Mouse (Mus musculus) intestine, postnatal 0 days (tissue): Measurements from ENCODE around the gene Chmp2a. TPM values are rescaled to one million over a fixed set of nuclear protein-coding genes. Genes with fewer than 3 reads are reported as not detected.
A peak's percentile ranks its signal among the peaks of the same experiment; 100 is the strongest.

Experiments used
- ATAC-seq: fragments of 200-750 bp; cut with Nextera tagmentation; 2 replicates; pipeline ENCODE4 v1.8.0; 2017; ENCODE audit warnings: mild to moderate bottlenecking, moderate TSS enrichment, moderate library complexity
- H3K27ac ChIP-seq: fragments of 300-500 bp; sonication (generic); 2 replicates; pipeline ENCODE4 v1.5.1; 2014; ENCODE audit warnings: mild to moderate bottlenecking, low read depth, low read length, moderate library complexity
- H3K27me3 ChIP-seq: fragments of 300-500 bp; sonication (generic); replicated peaks from 2 replicates; pipeline ENCODE4 v1.6.1; 2014; ENCODE audit warnings: low read length, mixed read lengths; ENCODE audit not compliant: control insufficient read depth, insufficient read depth
- H3K36me3 ChIP-seq: fragments of 300-500 bp; sonication (generic); 2 replicates; pipeline ENCODE4 v1.6.1; 2014; ENCODE audit warnings: mild to moderate bottlenecking, moderate library complexity; ENCODE audit not compliant: control insufficient read depth, insufficient read depth
- H3K4me1 ChIP-seq: fragments of 300-500 bp; sonication (generic); replicated peaks from 2 replicates; pipeline ENCODE4 v1.6.1; 2014; ENCODE audit warnings: antibody characterized with exemption, low read length, mixed read lengths; ENCODE audit not compliant: control insufficient read depth, insufficient read depth
- H3K4me2 ChIP-seq: fragments of 300-500 bp; sonication (generic); replicated peaks from 2 replicates; pipeline ENCODE4 v1.6.1; 2014; ENCODE audit warnings: low read depth, mild to moderate bottlenecking, moderate library complexity
- H3K4me3 ChIP-seq: fragments of 300-500 bp; sonication (generic); 2 replicates; pipeline ENCODE4 v1.5.1; 2014; ENCODE audit warnings: low read depth, low read length
- H3K9ac ChIP-seq: fragments of 300-500 bp; sonication (generic); 2 replicates; pipeline ENCODE4 v1.6.1; 2014; ENCODE audit warnings: mild to moderate bottlenecking, low read depth, low read length
- H3K9me3 ChIP-seq: fragments of 300-500 bp; sonication (generic); 2 replicates; pipeline ENCODE4 v1.6.1; 2016; ENCODE audit warnings: mixed run types; ENCODE audit not compliant: control insufficient read depth
- CTCF ChIP-seq: sonication (generic); IDR thresholded peaks from 2 replicates; pipeline ENCODE4 v1.5.1; 2016; ENCODE audit warnings: low read depth, mild to moderate bottlenecking, control low read depth, antibody characterized with exemption, moderate library complexity
- WGBS: fragments of 180-500 bp; shearing (Covaris S2); extraction: QIAGEN DNeasy Blood & Tissue Kit; methylation state at CpG from one replicate; pipeline ENCODE4 v1.1.7; 2014; 5-methylcytosine and 5-hydroxymethylcytosine counted together
- polyA plus RNA-seq: library from polyadenylated mRNA; unstranded; fragments of >200 nt; fragmentation: Nextera tagmentation; extraction: Ambion mirVana; gene quantifications from 2 replicates; pipeline ENCODE4 v1.2.1, GENCODE M21; 2015

The Chmp2a gene
- polyA plus RNA-seq, 1 experiment from 2014 or later, result 329 TPM

DNA sequence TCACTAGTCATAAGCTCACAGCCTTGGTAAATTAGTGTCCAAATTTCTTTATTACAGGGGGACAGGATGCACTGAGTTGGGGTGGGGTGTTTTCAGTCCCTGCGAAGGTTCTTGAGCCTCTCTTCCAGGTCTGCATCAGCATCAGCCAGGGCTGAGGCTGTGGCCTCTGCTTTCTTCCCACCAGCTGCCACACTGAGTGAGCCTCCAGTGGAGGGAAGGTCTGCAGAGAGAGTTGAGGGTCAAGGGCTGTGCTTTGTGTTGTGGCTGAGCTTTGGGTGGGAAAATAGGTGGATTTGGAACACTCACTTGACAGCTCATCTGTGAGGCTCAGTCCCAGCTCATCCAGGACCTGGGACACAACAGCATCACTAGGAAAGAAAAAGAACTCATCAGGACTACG, 2.6 kb downstream of the Chmp2a start:
- no peak overlapping the region for H3K9ac ChIP-seq
- no peaks in the 10 kb centered on the region for H3K9me3 ChIP-seq
- H3K4me2 ChIP-seq, result no peak overlapping the region
- 78% methylated on average over 2 of the region's 2 CpGs for WGBS
- no peaks in the 10 kb centered on the region for H3K27me3 ChIP-seq
- no peak overlapping the region for H3K27ac ChIP-seq
- ATAC-seq, result no peak
- no peak for TF ChIP-seq CTCF
- H3K4me1 ChIP-seq, result 0 out of 2 replicates have a peak, but pooled peaks cover 4% of the 10 kb centered on the region
- peaks cover 67% of the 10 kb centered on the region for H3K36me3 ChIP-seq
- H3K4me3 ChIP-seq, result no peak overlapping the region

DNA sequence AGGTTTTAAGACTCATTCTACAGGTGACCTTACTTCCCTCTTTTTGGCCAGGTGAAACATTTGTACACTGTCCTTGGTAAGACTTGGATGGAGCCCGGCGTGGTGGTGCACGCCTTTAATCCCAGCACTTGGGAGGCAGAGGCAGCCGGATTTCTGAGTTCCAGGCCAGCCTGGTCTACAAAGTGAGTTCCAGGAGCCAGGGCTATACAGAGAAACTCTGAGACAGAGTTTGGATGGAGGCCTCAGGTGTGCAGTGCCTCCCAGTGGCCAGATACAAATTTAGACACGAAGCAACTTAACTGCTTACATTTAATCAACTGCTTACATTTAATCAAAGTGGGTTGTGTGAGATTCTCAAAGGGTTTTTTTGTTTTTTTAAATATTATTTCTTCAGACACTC, 3.5 kb downstream of the Chmp2a start:
- ATAC-seq, result no peak
- 0 out of 2 replicates have a peak, but pooled peaks cover 4% of the 10 kb centered on the region for H3K4me1 ChIP-seq
- no peak overlapping the region for H3K4me2 ChIP-seq
- H3K9ac ChIP-seq, result no peak overlapping the region
- no peaks in the 10 kb centered on the region for H3K9me3 ChIP-seq
- H3K4me3 ChIP-seq, result no peak overlapping the region
- peaks cover 67% of the 10 kb centered on the region for H3K36me3 ChIP-seq
- H3K27ac ChIP-seq, result no peak overlapping the region
- 59% methylated on average over 5 of the region's 5 CpGs for WGBS
- no peaks in the 10 kb centered on the region for H3K27me3 ChIP-seq
- peak; percentile 66 for TF ChIP-seq CTCF

DNA sequence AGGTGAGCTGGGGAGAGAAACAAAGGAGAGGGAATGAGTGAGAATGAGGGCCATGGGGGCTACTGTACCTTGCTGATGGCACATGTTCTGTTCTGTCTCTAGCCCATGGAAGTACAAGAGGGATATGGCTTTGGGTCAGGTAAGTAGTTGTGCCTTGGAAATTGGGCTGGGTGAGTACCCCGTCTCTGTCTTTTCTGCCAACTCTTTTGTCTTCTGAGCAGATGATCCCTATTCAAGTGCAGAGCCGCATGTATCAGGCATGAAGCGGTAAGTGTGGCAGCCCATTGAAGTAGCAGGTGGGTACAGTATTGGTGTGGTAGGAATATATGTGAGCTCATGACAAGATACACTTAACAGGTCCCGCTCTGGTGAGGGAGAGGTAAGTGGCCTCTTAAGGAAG, 5.6 kb downstream of the Chmp2a start:
- no peak overlapping the region for H3K9ac ChIP-seq
- H3K9me3 ChIP-seq, result no peaks in the 10 kb centered on the region
- H3K27me3 ChIP-seq, result no peaks in the 10 kb centered on the region
- H3K27ac ChIP-seq, result peak overlapping the region; percentile 28; the same call in 1 of the 2 replicates
- ATAC-seq, result no peak
- H3K4me3 ChIP-seq, result no peak overlapping the region
- peaks cover 61% of the 10 kb centered on the region for H3K36me3 ChIP-seq
- TF ChIP-seq CTCF, result no peak
- no peak overlapping the region for H3K4me2 ChIP-seq
- 95% methylated on average over 4 of the region's 4 CpGs for WGBS
- H3K4me1 ChIP-seq, result no peaks in the 10 kb centered on the region

DNA sequence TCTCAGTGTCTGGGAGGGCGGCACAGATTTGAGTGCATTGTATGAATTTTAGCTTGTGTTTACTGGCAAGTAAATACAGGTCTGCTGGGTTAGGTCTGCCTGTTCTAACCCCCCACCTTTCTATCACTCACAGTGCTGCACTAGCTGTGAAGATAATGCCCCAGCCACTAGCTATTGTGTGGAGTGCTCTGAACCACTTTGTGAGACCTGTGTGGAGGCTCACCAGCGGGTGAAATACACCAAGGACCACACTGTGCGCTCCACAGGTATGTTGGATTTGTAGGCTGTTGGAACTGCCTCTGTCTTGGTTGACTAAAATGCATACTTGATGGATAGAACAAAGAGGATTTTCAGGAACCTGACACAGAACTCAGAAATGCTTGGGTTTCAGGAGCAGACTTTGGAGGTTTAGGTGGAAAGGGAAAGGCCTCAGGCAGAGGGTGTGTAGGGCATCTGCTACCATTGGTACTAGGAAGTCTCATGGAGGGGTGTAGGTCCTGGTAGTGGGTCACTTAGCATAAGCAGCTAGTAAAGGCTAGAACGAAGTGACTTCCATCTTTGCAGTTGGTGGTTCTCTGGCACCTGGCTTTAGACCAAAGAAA, 9.0 kb downstream of the Chmp2a start:
- no peak overlapping the region for H3K27ac ChIP-seq
- no peaks in the 10 kb centered on the region for H3K27me3 ChIP-seq
- no peaks in the 10 kb centered on the region for H3K4me1 ChIP-seq
- H3K9ac ChIP-seq, result peak overlapping the region; percentile 83; the same call in 1 of the 2 replicates
- H3K4me3 ChIP-seq, result peak overlapping the region; percentile 73
- 16% methylated on average over 4 of the region's 4 CpGs for WGBS
- peak overlapping the region; percentile 82 for H3K4me2 ChIP-seq
- peaks cover 39% of the 10 kb centered on the region for H3K36me3 ChIP-seq
- no peak for ATAC-seq
- H3K9me3 ChIP-seq, result no peaks in the 10 kb centered on the region
- TF ChIP-seq CTCF, result no peak

DNA sequence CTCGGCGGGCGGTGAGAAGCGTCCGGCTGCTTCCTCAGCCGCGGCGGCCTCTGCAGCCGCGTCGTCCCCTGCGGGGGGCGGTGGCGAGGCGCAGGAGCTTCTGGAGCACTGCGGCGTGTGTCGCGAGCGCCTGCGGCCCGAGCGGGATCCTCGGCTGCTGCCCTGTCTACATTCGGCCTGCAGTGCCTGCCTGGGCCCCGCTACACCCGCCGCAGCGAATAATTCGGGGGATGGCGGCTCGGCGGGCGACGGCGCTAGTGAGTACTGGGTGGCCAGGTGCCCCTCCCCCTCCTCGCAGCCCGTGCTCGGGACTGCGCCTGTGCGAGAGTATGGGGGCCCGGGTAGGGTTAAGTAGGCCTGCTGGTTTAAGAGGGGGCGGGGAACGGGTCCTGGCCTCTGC, 9.8 kb downstream of the Chmp2a start:
- H3K4me2 ChIP-seq, result peak overlapping the region; percentile 82
- under 1% methylated on average over 27 of the region's 44 CpGs for WGBS
- H3K27me3 ChIP-seq, result no peaks in the 10 kb centered on the region
- peaks cover 31% of the 10 kb centered on the region for H3K36me3 ChIP-seq
- no peaks in the 10 kb centered on the region for H3K9me3 ChIP-seq
- no peaks in the 10 kb centered on the region for H3K4me1 ChIP-seq
- peak; percentile 63 for TF ChIP-seq CTCF
- H3K4me3 ChIP-seq, result peak overlapping the region; percentile 73
- peak overlapping the region; percentile 83 for H3K9ac ChIP-seq
- peak; percentile 35 for ATAC-seq
- H3K27ac ChIP-seq, result peak overlapping the region; percentile 97

DNA sequence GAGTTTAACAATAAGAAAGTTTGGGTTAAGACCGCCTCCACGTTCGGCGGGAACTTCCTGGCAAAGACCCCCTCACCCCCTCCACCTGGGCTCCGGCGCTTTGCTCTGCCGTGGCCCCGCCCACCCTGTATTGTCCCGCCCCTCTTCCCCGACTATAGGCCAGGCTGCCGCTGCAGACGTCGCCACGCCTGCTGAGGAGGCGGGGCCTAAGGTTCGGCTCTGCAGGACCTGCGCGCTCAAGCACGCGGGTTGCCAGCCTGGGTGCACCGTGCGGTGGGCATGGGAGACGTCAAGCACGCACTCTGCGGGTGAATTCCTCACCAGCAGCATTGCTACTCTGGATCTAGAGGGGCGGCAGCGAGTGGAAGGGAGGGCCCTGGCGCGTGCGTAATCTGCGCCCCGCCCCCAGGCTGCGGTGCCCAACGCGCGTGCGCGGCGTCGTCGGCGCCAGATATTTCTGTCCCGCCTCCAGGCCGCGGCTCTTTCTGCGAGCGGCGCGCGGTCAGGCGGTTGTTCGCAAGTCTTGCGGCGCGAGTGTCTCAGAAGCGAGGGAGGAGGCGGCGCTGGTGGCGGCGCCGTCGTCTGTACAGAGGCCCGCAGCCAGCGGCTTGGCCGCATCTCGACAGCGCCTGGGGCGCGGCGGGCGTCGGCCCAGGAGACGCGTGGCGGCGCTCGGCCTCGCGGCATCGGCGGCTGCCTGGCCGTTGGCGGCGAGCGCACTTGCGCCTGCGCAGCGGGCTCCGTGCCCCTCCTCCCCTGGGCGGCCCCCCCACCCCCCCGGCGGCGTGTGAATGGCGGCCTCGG, 10.5 kb downstream of the Chmp2a start:
- Histone ChIP-seq H3K27me3 (no peaks in the 10 kb centered on the region), H3K36me3 (peaks cover 24% of the 10 kb centered on the region), H3K9me3 (no peaks in the 10 kb centered on the region), H3K9ac (peak overlapping the region; percentile 83), H3K4me2 (peak overlapping the region; percentile 82), H3K27ac (peak overlapping the region; percentile 97), H3K4me3 (peak overlapping the region; percentile 73), H3K4me1 (no peaks in the 10 kb centered on the region)
- under 1% methylated on average over 79 of the region's 95 CpGs for WGBS
- peak; percentile 16 for TF ChIP-seq CTCF
- ATAC-seq, result peak; percentile 83
